Mouse (Mus musculus) myocyte (in vitro differentiated cells): Measurements from ENCODE around the gene Trabd2b.

Source experiments
- CEBPB ChIP-seq: IDR thresholded peaks from 2 replicates; pipeline ENCODE4 v1.6.1; 2011; ENCODE audit warnings: mild to moderate bottlenecking, moderate library complexity; ENCODE audit not compliant: poor library complexity, insufficient read depth, severe bottlenecking
- E2F4 ChIP-seq: IDR thresholded peaks from one replicate; pipeline ENCODE4 v1.6.1; 2011; ENCODE audit warnings: mild to moderate bottlenecking, control low read depth, moderate library complexity; ENCODE audit not compliant: insufficient read depth
- MAX ChIP-seq: IDR thresholded peaks from one replicate; pipeline ENCODE4 v1.6.1; 2011; ENCODE audit warnings: low read depth, mild to moderate bottlenecking, control low read depth
- MYOD1 ChIP-seq, 3 experiments: IDR thresholded peaks; one replicate each; pipeline ENCODE4 v1.6.1; 2011; ENCODE audit warnings: control low read depth in 2 of 3, low read depth in 2 of 3, mild to moderate bottlenecking in 2 of 3, moderate library complexity in 1 of 3; ENCODE audit not compliant: insufficient read length in 2 of 3, control insufficient read depth in 1 of 3
- MYOG ChIP-seq, 3 experiments: IDR thresholded peaks; one replicate each; pipeline ENCODE4 v1.6.1; 2011; ENCODE audit warnings: control low read depth in 2 of 3, low read depth in 2 of 3, mild to moderate bottlenecking in 2 of 3; ENCODE audit not compliant: insufficient read length in 2 of 3, control insufficient read depth in 1 of 3, insufficient read depth in 1 of 3
- POLR2A ChIP-seq: IDR thresholded peaks from one replicate; pipeline ENCODE4 v1.6.1; 2011; ENCODE audit warnings: low read depth, mild to moderate bottlenecking, control low read depth, moderate library complexity; ENCODE audit not compliant: insufficient read length
- POLR2AphosphoS2 ChIP-seq: IDR thresholded peaks from one replicate; pipeline ENCODE4 v1.6.1; 2011; ENCODE audit warnings: low read depth, control low read depth; ENCODE audit not compliant: insufficient read length
- REST ChIP-seq: IDR thresholded peaks from one replicate; pipeline ENCODE4 v1.6.1; 2011; ENCODE audit warnings: mild to moderate bottlenecking, control low read depth, moderate library complexity; ENCODE audit not compliant: insufficient read depth, insufficient read length
- TCF12 ChIP-seq: IDR thresholded peaks from one replicate; pipeline ENCODE4 v1.6.1; 2011; ENCODE audit warnings: mild to moderate bottlenecking, control low read depth; ENCODE audit not compliant: poor library complexity, insufficient read depth, severe bottlenecking
- TCF3 ChIP-seq: IDR thresholded peaks from one replicate; pipeline ENCODE4 v1.6.1; 2011; ENCODE audit warnings: low read depth, control low read depth; ENCODE audit not compliant: insufficient read length
- USF1 ChIP-seq: IDR thresholded peaks from one replicate; pipeline ENCODE4 v1.6.1; 2011; ENCODE audit warnings: low read depth, mild to moderate bottlenecking, control low read depth, moderate library complexity

- no peak for TF ChIP-seq POLR2A
- TF ChIP-seq CEBPB, result no peak
- TF ChIP-seq TCF12, result no peak
- no peak for TF ChIP-seq E2F4
- no peak for TF ChIP-seq USF1
- no peak for TF ChIP-seq MYOG (IDR thresholded peaks at IDR 0.05; ENCODE audit: control insufficient read depth in 1 of 3, insufficient read depth in 1 of 3, insufficient read length in 2 of 3, low read depth in 2 of 3)
- no peak for TF ChIP-seq MYOD1 (IDR thresholded peaks at IDR 0.05; ENCODE audit: control insufficient read depth in 1 of 3, insufficient read length in 2 of 3, low read depth in 2 of 3)
- TF ChIP-seq REST, result no peak
- TF ChIP-seq POLR2AphosphoS2, result no peak
- TF ChIP-seq MAX, result no peak
- no peak for TF ChIP-seq TCF3
Observed at GRCm38 (mm10) chr4:114609297-114609696, 202.8 kb downstream of the Trabd2b start.
